Mouse (Mus musculus): Measurements from ENCODE around the gene Gm20431. TPM values are rescaled to one million over a fixed set of nuclear protein-coding genes. Genes with fewer than 3 reads are reported as not detected.

Gene Gm20431
- total RNA-seq (2021), result 10 to 100 TPM; 29.1 to 38.0 TPM
- long read RNA-seq, experiment 1, partial matches to known transcripts, result 7 of 7 reads
- long read RNA-seq, experiment 1, other reads (novel, unspliced or antisense), result 0 of 7 reads
- long read RNA-seq, experiment 2, partial matches to known transcripts, result 3 of 4 reads
- long read RNA-seq, experiment 2, other reads (novel, unspliced or antisense), result 1 of 4 reads

DNA sequence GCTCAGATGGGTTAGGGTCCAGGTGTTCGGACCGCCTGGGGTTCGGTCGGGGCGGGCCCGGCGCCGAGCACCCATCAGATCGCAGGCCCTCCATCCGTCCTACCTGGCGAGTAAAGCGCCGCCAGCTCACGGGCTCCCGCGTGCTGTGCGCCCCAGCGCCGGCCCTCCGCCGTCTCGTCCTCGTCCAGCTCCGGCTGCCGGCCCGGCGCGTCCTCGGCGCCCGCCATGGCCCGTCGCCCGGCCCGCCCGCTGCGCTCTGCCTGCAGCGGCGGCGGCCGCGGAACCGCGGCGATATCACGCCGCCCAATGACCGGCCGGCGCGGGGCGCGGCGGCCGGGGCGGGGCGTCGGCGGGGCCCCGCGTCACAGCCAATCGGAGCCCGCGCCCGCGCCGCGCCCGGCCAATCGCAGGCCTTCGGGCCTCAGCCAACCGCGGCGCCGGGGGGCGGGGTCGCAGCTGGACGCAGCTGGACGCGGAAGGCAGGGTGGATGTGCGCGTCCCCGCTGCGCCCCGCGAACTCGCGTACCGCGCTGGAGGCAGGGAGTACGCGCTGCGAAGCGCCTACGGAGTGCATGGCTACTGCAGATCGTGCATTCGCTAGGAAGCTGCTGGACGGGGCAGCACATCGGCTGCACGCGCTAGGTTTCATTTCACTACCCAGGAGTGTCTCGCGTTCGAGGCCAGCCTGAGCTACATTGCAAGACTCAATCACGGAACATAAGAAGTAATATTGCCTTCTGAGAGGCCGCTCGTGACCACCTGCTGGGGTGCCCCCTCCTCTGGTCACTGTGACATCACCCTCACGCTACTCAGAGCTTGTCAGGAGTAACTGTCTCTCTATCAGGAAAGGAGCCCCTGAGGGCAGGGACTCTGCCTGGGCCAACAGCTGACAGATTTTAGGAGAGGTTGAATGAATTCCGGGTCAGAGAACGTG is at the start of gene Gm20431:
Gm20431 (minus strand) TSS at position 227 of the 934 bp plus-strand sequence.
- TF ChIP-seq CTCF (IDR thresholded peaks at IDR 0.05), result no peak
- DNase-seq (ENCODE audit: extremely low spot score in 1 of 2, low spot score in 2 of 2), result peak; percentile 95 to 97
- intact Hi-C loops (cut with DNase I), result loop anchor here (2.0 kb wide), 1 partner anchor 27 kb away; no protein-coding TSS in a partner anchor
- Histone ChIP-seq H3K4me3 (peak within 1 kb of the TSS; percentile 87), H3K27ac (peak within 1 kb of the TSS; percentile 89)

DNA sequence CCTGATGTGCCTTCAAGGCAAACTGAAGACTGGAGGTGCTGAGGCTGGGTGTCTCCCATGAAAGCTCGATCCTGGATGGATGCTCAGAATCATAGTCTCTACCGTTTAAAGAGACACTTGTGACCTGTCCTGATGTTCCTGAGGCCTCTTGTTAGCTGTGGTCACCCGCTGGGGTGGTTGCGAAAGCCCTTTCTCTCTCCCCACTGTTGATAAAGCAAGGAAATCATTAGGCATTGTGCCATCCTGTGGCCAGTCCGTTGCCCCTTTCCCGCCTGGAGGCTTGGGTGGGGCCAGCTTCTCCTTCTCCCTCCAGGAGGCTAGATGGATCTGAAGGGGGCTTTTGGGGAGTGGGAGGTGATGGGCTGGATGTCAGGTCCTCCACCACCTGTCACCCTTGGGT is 49.3 kb upstream of the Gm20431 start:
- intact Hi-C loops (cut with DNase I), result no loop called here
- TF ChIP-seq CTCF (IDR thresholded peaks at IDR 0.05), result no peak
- DNase-seq (ENCODE audit: extremely low spot score in 1 of 2, low spot score in 2 of 2), result no peak
- no peak overlapping the region for H3K27ac ChIP-seq
- H3K4me3 ChIP-seq, result no peak overlapping the region

DNA sequence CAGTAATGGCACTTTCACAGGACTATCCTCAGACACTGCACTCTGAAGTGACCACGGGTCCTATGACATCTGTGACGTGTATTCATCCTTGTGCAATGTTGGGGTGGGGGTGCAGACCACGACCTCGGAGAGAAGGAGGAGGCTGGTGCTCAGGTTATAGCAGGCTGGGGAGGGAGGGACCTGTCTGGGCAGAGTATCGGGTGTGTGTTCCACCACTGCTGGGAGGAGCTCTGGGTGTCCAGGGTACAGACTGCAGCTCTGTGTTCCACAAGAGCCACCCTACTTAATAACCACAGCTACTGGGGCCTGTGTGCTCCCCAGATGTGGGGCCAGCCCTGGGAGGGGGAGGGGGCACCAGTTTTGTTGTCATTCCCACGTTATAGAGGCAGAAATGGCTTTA is 48.7 kb upstream of the Gm20431 start:
- intact Hi-C loops (cut with DNase I), result no loop called here
- DNase-seq (ENCODE audit: extremely low spot score in 1 of 2, low spot score in 2 of 2), result no peak
- TF ChIP-seq CTCF (IDR thresholded peaks at IDR 0.05), result no peak
- no peak overlapping the region for H3K4me3 ChIP-seq
- H3K27ac ChIP-seq, result no peak overlapping the region

DNA sequence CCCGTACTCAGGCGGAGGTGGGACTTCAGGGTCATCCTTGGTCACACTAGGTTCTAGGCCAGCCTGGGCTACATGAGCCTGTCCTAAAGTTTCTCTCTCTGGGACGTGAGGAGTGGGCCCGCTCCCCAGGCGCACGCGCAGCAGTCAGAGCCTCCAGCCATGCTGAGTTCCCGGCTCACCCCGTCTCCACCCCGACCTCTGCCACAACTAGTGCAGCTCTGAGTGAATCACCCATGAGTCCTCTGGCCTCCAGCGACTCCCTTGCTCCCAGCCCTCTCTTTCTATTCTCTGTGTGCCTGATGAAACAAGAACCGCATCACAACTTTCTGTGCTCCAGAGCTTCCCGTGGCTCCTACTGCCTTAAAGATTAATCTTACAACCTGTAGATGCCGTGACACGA is 47.1 kb upstream of the Gm20431 start:
- Histone ChIP-seq H3K4me3 (no peak overlapping the region), H3K27ac (no peak overlapping the region)
- intact Hi-C loops (cut with DNase I), result no loop called here
- no peak for DNase-seq (ENCODE audit: extremely low spot score in 1 of 2, low spot score in 2 of 2)
- TF ChIP-seq CTCF (IDR thresholded peaks at IDR 0.05), result no peak

DNA sequence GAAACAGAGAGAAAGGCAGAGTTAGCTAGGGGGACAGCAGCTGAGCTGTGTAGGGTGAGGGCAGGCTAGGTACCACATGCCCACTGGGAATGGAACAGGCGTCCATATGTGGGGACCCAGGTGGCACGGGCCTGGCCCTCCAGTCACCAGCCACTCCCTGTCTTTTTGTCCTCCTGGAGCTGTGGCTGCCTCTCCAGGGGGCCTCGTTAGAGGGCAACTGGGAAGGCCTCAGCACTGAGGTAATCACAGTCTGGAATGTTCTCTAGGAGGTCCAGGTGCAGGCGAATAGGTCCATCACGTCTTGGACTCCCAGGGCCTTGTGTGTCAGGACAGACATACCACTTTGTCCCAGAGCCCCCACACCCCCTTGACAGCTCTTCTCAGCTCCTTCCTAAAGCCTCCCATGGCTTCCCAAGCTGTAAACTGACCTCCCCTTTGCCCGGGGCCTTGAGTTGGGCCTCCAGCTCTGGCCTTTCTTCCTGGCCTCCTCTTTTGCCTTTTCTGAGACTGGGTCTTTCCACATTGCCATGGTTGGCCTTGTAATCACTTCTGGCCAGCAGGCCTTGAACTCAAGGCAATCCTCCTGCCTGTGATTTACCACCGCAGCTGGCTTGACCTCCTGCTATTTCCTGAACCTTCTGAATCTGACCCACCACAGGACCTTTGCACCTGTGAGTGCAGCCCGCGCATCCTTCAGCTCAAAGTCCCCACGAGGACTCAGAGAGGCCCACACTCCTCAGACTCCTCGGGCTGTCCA is 45.1 kb upstream of the Gm20431 start:
- TF ChIP-seq CTCF (IDR thresholded peaks at IDR 0.05), result no peak
- intact Hi-C loops (cut with DNase I), result no loop called here
- no peak overlapping the region for H3K4me3 ChIP-seq
- H3K27ac ChIP-seq, result no peak overlapping the region
- DNase-seq (ENCODE audit: extremely low spot score in 1 of 2, low spot score in 2 of 2), result no peak

DNA sequence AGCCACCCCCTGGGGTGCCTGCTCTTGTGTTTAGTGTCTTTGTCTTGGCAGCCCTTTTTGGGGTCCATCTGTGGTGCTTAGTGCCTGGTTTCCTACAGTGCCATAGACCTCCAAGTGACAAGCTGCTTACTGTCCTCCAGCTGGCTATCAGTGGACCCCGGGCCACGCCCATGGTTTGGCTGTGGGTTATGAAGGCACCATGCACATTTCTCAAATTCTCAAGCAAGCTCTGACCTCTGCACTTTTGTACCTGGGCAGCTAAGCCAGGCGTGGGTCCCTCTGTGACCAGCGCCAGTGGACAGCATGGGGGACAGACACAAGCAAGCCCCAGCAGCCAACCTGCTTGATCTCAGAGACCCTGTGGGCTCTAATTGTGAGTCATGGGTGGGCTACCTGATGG is 43.1 kb upstream of the Gm20431 start:
- TF ChIP-seq CTCF (IDR thresholded peaks at IDR 0.05), result no peak
- no peak overlapping the region for H3K27ac ChIP-seq
- no peak overlapping the region for H3K4me3 ChIP-seq
- DNase-seq (ENCODE audit: extremely low spot score in 1 of 2, low spot score in 2 of 2), result no peak
- intact Hi-C loops (cut with DNase I), result no loop called here

DNA sequence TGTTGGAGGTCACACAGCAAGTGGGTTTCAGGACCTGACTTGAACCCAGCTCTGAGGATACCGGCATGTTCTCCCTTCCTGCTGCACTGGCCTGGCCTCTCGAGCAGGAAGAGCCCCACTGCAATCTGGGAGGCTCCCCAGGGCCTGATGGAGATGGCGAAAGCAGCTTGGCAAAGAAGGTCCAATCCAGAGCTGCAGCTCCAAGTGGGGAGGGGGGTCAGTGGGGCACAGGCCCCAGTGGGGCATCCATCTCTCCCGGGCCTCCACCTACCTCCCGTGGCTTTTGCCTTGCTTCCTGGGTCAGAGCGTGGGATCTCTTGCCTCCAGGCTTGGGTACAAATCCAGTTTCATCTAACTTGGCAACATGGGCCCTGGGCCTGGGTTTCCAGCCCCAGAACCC is 40.8 kb upstream of the Gm20431 start:
- TF ChIP-seq CTCF (IDR thresholded peaks at IDR 0.05), result no peak
- no peak overlapping the region for H3K4me3 ChIP-seq
- no peak overlapping the region for H3K27ac ChIP-seq
- no peak for DNase-seq (ENCODE audit: extremely low spot score in 1 of 2, low spot score in 2 of 2)
- intact Hi-C loops (cut with DNase I), result no loop called here

DNA sequence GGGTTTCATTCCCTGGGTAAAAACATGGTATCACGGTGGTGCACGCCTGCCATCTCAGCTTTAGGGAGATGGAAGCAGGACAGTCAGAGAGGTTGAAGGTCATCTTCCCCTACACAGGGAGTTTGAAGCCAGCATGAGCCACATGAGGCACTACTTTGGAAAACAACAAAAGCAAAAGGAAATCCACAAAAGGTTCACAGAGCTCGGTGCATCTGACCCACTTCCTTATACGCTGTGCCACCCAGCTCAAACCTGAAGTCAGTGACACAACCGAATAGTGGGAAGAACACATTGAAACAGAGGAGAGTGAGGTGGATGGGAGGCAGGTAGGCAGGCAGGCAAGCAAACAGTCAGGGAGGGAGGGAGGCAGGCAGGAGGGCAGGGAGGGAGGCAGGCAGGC is 40.2 kb upstream of the Gm20431 start:
- TF ChIP-seq CTCF (IDR thresholded peaks at IDR 0.05), result no peak
- H3K27ac ChIP-seq, result no peak overlapping the region
- intact Hi-C loops (cut with DNase I), result no loop called here
- H3K4me3 ChIP-seq, result no peak overlapping the region
- DNase-seq (ENCODE audit: extremely low spot score in 1 of 2, low spot score in 2 of 2), result no peak

DNA sequence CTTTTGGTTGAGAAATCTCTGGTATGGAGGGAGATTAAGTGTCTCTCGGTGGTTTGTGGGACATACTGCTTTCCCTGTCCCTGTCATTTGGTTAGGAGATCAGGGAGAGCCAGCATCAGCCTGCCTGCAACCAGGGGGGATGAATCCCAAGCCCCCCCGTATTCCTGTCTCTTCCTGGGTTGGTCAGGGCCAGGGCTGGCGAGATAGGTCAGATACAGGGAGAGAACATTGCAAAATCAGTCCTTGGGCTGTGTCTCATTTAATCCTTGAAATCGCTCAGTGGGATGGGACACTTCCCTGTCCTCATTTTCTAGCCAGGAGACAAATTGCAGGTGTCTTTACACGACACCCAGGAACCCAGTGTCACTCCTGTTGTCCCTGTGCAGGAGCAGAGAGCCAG is 38.7 kb upstream of the Gm20431 start:
- H3K4me3 ChIP-seq, result no peak overlapping the region
- DNase-seq (ENCODE audit: extremely low spot score in 1 of 2, low spot score in 2 of 2), result no peak
- H3K27ac ChIP-seq, result no peak overlapping the region
- no peak for TF ChIP-seq CTCF (IDR thresholded peaks at IDR 0.05)
- intact Hi-C loops (cut with DNase I), result no loop called here

DNA sequence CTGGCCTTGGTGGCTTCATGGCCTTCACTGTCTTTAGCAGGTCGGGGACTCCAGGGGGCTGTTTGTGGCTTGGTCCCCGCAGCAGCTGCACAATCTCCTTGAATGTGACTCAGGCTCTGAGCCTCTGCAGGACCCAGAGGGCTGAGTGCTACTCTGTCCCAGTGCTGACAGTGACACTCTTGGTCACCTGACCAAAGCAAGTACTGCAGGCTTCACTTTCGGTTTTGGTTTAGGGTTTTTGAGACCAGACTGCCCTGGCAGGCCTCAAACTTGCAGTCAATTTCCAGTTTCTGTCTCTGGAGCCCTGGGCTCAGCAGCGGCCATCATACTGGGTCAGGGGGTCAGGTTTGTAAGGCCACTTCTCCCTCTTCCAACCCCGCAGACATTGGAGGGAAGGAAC is 36.6 kb upstream of the Gm20431 start:
- no peak for DNase-seq (ENCODE audit: extremely low spot score in 1 of 2, low spot score in 2 of 2)
- Histone ChIP-seq H3K27ac (no peak overlapping the region), H3K4me3 (no peak overlapping the region)
- intact Hi-C loops (cut with DNase I), result no loop called here
- no peak for TF ChIP-seq CTCF (IDR thresholded peaks at IDR 0.05)

DNA sequence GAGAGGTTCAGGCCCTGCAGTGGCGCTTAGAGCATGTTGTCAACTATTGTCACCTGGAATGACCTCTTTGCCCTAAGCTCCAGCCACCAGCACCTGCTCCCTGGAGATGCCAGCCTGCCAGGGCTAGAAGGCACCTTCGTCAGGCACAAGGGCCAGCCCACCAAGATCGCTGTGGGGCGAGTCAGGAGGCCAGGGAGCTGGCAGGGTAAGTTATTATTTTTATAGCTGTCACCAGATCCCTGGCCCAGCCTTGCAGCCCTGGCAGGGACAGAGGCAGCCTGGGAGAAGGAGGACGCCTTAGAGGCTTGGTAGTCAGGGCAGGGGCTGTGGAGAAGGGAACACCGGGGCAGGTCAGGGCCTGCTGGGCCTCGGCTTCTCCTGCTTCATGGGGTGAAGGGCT is 34.8 kb upstream of the Gm20431 start:
- Histone ChIP-seq H3K27ac (no peak overlapping the region), H3K4me3 (no peak overlapping the region)
- TF ChIP-seq CTCF (IDR thresholded peaks at IDR 0.05), result no peak
- intact Hi-C loops (cut with DNase I), result no loop called here
- DNase-seq (ENCODE audit: extremely low spot score in 1 of 2, low spot score in 2 of 2), result no peak

DNA sequence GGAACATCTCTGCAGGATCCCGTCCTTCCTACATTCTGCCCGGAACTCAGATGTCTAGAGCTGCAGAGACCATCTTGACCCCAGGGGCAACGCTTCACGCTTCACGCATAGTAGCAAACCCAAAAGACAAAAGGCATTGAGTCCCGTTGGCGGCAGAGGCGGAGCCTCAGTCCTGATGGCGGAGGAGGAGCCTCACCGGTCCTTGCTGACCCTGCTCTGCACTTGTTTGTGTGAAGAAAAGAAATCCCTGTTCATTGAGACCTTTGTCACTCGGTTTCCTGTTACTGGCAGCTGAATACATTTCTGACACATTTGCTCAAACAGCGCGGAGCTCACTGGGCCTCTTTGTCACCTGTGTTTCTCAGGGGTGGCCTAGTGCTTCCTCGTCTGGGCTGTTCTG is 34.2 kb upstream of the Gm20431 start:
- TF ChIP-seq CTCF (IDR thresholded peaks at IDR 0.05), result no peak
- intact Hi-C loops (cut with DNase I), result no loop called here
- Histone ChIP-seq H3K4me3 (no peak overlapping the region), H3K27ac (no peak overlapping the region)
- no peak for DNase-seq (ENCODE audit: extremely low spot score in 1 of 2, low spot score in 2 of 2)

All from left cerebral cortex, adult 2 months (tissue).